Mouse (Mus musculus): ENCODE measurements around the gene Zfp345. TPM values are rescaled to one million over a fixed set of nuclear protein-coding genes. Genes with fewer than 3 reads are reported as not detected.

The Zfp345 gene
- not detected for polyA plus RNA-seq (2015; fragmentation: Illumina TruSeq; extraction: RNeasy Lipid Tissue Mini Kit (QIAGEN cat#74804); ENCODE audit: low read depth, low replicate concordance)

DNA sequence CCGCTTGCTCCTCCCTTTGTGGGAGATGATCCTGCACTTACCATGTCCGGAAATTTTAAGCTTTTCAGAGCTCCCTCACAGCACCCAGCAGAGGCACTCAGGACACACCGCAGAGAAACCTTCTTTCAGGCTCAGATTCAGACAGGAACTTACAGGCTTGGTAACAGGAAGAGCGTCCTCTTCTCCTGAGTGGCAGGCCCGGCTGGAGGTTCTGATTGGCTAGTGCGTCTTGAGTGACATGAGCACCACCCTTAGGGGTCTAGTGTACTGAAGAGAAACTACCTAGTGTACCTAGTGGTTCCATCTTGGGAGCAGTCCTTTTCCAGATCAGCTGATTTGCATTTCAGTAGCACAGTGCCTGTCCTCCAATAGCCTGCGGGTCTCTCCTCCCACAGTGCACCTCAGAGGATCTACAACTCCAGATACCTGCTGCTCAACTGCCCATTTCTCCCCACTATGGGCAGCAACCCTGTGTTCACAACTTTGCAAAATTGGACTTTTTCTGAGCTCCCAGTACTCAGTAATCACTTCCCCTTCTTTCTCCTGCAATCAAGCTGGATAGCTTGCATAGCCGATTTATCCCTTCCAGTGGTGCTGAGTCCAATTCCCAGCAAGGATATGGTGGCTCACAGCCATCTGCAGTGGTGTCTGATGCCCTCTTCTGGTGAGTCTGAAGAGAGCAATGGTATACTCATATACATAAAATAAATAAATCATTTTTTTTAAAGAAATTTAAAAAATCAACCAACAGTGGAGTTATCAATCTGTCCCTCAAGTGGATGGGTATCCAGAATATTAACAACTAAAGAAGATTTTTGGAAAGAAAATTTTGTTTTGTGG lies at the start of gene Zfp345:
Gene Zfp345, minus strand, starts transcription at position 153 of the 840 bp plus-strand sequence.

GRCm38 (mm10) chr2:150451180-150451919 lies 33.5 kb downstream of the Zfp345 start, which contains the start of gene Zfp442:
TSS of gene Zfp442 (minus strand) at chr2:150451486.

Other genes with a start within 250 kb of the Zfp345 start
- gene Gm21994, start 229.5 kb downstream of the Zfp345 start, polyA plus RNA-seq (2015; fragmentation: Illumina TruSeq; extraction: RNeasy Lipid Tissue Mini Kit (QIAGEN cat#74804); ENCODE audit: low read depth, low replicate concordance), result 0.83 TPM
- not detected for gene Gm14124, start 227.6 kb downstream of the Zfp345 start, polyA plus RNA-seq (2015; fragmentation: Illumina TruSeq; extraction: RNeasy Lipid Tissue Mini Kit (QIAGEN cat#74804); ENCODE audit: low read depth, low replicate concordance)
- not detected for gene Gm10130, start 161.4 kb downstream of the Zfp345 start, polyA plus RNA-seq (2015; fragmentation: Illumina TruSeq; extraction: RNeasy Lipid Tissue Mini Kit (QIAGEN cat#74804); ENCODE audit: low read depth, low replicate concordance)
- 7.0 TPM for gene 3300002I08Rik, start 122.3 kb downstream of the Zfp345 start, polyA plus RNA-seq (2015; fragmentation: Illumina TruSeq; extraction: RNeasy Lipid Tissue Mini Kit (QIAGEN cat#74804); ENCODE audit: low read depth, low replicate concordance)
- 3.9 TPM for gene Zfp442, start 33.6 kb downstream of the Zfp345 start, polyA plus RNA-seq (2015; fragmentation: Illumina TruSeq; extraction: RNeasy Lipid Tissue Mini Kit (QIAGEN cat#74804); ENCODE audit: low read depth, low replicate concordance)
- gene Cst7, start 85.3 kb upstream of the Zfp345 start, polyA plus RNA-seq (2015; fragmentation: Illumina TruSeq; extraction: RNeasy Lipid Tissue Mini Kit (QIAGEN cat#74804); ENCODE audit: low read depth, low replicate concordance), result not detected
- 62.7 TPM for gene Apmap, start 123.5 kb upstream of the Zfp345 start, polyA plus RNA-seq (2015; fragmentation: Illumina TruSeq; extraction: RNeasy Lipid Tissue Mini Kit (QIAGEN cat#74804); ENCODE audit: low read depth, low replicate concordance)
- gene Acss1, start 183.4 kb upstream of the Zfp345 start, polyA plus RNA-seq (2015; fragmentation: Illumina TruSeq; extraction: RNeasy Lipid Tissue Mini Kit (QIAGEN cat#74804); ENCODE audit: low read depth, low replicate concordance), result 17.8 TPM
- 0.10 TPM for gene Vsx1, start 204.3 kb upstream of the Zfp345 start, polyA plus RNA-seq (2015; fragmentation: Illumina TruSeq; extraction: RNeasy Lipid Tissue Mini Kit (QIAGEN cat#74804); ENCODE audit: low read depth, low replicate concordance)